Mouse (Mus musculus): ENCODE data around the gene Kat7.

GRCm38 (mm10) chr11:95245456-95245855, 64.6 kb downstream of the Kat7 start:
- TF ChIP-seq CTCF (IDR thresholded peaks at IDR 0.05), result no peak
- TF ChIP-seq EP300 (IDR thresholded peaks at IDR 0.05), result no peak

Data from lung, postnatal 0 days (tissue).